12 mouse cellular contexts compared by ENCODE assay signal in the genomic region with DNA sequence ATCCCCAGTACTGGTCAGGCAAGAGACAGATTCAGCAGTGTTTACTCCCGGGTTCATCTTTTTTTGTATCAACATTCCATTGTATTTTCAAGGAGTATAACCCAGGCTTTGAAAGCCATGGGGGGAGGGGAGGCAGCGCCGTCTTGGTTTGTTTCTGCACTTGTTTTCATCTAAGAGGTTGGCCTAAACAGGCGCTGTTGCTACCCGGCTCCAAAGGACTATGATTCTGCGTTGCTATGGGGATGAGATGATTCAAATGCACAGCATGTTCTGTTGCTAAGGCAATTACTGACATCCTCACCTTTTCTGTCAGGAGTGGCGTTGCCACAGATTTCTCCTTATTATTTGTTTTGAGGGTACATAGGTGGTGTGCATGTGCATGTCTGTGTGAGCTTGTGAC. TPM values are rescaled to one million over a fixed set of nuclear protein-coding genes. Genes with fewer than 3 reads are reported as not detected.
DNase-seq lines count a peak whose midpoint lies in the region; ATAC-seq and TF ChIP-seq lines count a peak whose summit lies in the region.
"Had no signal": no experiment of that assay in that cellular context is flagged by ENCODE, and none has a peak within 500 bp of the region (broad histone marks: within the 10 kb centered on the region; RNA-seq: fewer than 3 reads in every experiment).

No protein-coding gene starts in this region.

- no peaks in the 10 kb centered on the region for H3K9me3 ChIP-seq in hindbrain, postnatal 0 days (ENCODE audit: low read length)
- H3K9me3 ChIP-seq: limb, embryonic 15.5 days had no signal

- H3K36me3 ChIP-seq in testis, adult 2 months (ENCODE audit: control insufficient read depth, insufficient read depth, low read length): no peaks in the 10 kb centered on the region
- no peaks in the 10 kb centered on the region for H3K36me3 ChIP-seq in hindbrain, postnatal 0 days (ENCODE audit: insufficient read depth, low read length)
- H3K36me3 ChIP-seq: limb, embryonic 15.5 days had no signal

- ATAC-seq in hindbrain, postnatal 0 days: peak; percentile 72; the same call in 1 of the 2 replicates
- no peak for ATAC-seq in granulocyte monocyte progenitor cell, adult 5-6 weeks (replicated peaks; ENCODE audit: poor library complexity, severe bottlenecking)

- no peak for TF ChIP-seq POLR2A in testis, adult 2 months (IDR thresholded peaks at IDR 0.05; ENCODE audit: control insufficient read depth, low read depth, low read length)

- DNase-seq in testis, postnatal 14 days (ENCODE audit: low spot score): no peak
- peak; percentile 75 for DNase-seq in hindbrain, postnatal 0 days (ENCODE audit: low spot score)
- DNase-seq in left cerebral cortex, postnatal 36 days (ENCODE audit: low spot score in 2 of 2): peak; percentile 31 to 36
- DNase-seq in spleen, postnatal 14 days (ENCODE audit: low spot score in 2 of 2): no peak
- no peak for DNase-seq in kidney, adult 9 months
- DNase-seq in adipocyte (ENCODE audit: low spot score): no peak
- DNase-seq: cerebellum, postnatal 25 days; heart, postnatal 4 days had no signal

- TF ChIP-seq CTCF in testis, adult 2 months (IDR thresholded peaks at IDR 0.05; ENCODE audit: control insufficient read depth, insufficient read depth, insufficient replicate concordance, low read depth, low read length): no peak
- no peak for TF ChIP-seq CTCF in hindbrain, postnatal 0 days (IDR thresholded peaks at IDR 0.05; ENCODE audit: low read depth)

- H3K4me1 ChIP-seq in testis, adult 2 months (ENCODE audit: control insufficient read depth, insufficient read depth, low read length): peaks cover 6% of the 10 kb centered on the region
- H3K4me1 ChIP-seq in hindbrain, postnatal 0 days (ENCODE audit: insufficient read depth, low read length): no peaks in the 10 kb centered on the region
- H3K4me1 ChIP-seq: limb, embryonic 15.5 days had no signal

- H3K27me3 ChIP-seq in testis, adult 2 months (ENCODE audit: control insufficient read depth, insufficient read depth, low read length): no peaks in the 10 kb centered on the region
- H3K27me3 ChIP-seq in hindbrain, postnatal 0 days (ENCODE audit: insufficient read depth, low read length): no peaks in the 10 kb centered on the region
- H3K27me3 ChIP-seq: limb, embryonic 15.5 days had no signal

- no peak overlapping the region for H3K9ac ChIP-seq in hindbrain, postnatal 0 days (replicated peaks; ENCODE audit: low read length)
- H3K9ac ChIP-seq: limb, embryonic 15.5 days had no signal

- H3K27ac ChIP-seq in testis, adult 2 months (ENCODE audit: control insufficient read depth, insufficient read depth, low read depth, low read length): no peak overlapping the region
- H3K27ac ChIP-seq in hindbrain, postnatal 0 days: peak overlapping the region; percentile 66
- H3K27ac ChIP-seq: limb, embryonic 15.5 days had no signal

- WGBS in hindbrain, postnatal 0 days: 13% methylated on average over 7 of the region's 7 CpGs

- intact Hi-C loops in left cerebral cortex, postnatal 36 days (cut with DNase I): no loop called here

- peak overlapping the region; percentile 13; the same call in 1 of the 2 replicates for H3K4me3 ChIP-seq in testis, adult 2 months (ENCODE audit: control insufficient read depth, low read depth, low read length)
- no peak overlapping the region for H3K4me3 ChIP-seq in hindbrain, postnatal 0 days (ENCODE audit: low read length)
- H3K4me3 ChIP-seq: limb, embryonic 15.5 days had no signal

- H3K4me2 ChIP-seq in hindbrain, postnatal 0 days (ENCODE audit: low read depth, low read length): no peak overlapping the region
- H3K4me2 ChIP-seq: limb, embryonic 15.5 days had no signal

RNA-seq across cellular contexts. Expression of a gene that starts 12.8 kb away (rescaled TPM):
- 58.3 and 60.4 TPM in 2 replicates for polyA plus RNA-seq in testis, adult 2 months (2012; rRNA removed)
- total RNA-seq in hindbrain, postnatal 0 days (2014; rRNA removed): 28.0 and 32.7 TPM in 2 replicates
- polyA plus RNA-seq in hindbrain, postnatal 0 days (2015; fragmentation: Nextera tagmentation; extraction: Ambion mirVana): 25.3 and 29.7 TPM in 2 replicates
- total RNA-seq in left cerebral cortex, postnatal 36 days (2021): 10 to 100 TPM; 37.4 to 45.4 TPM
- 41.1 and 42.5 TPM in 2 replicates for total RNA-seq in granulocyte monocyte progenitor cell, adult 5-6 weeks (2014; fragmentation: Nextera tagmentation)
- 33.1 and 37.3 TPM in 2 replicates for total RNA-seq in granulocyte monocyte progenitor cell, adult 5-6 weeks (2017)

RNA-seq across cellular contexts. Expression of a gene that starts 21.8 kb away (rescaled TPM):
- not detected in 2 replicates for polyA plus RNA-seq in testis, adult 2 months (2012; rRNA removed)
- total RNA-seq in hindbrain, postnatal 0 days (2014; rRNA removed): not detected in 2 replicates
- not detected in 2 replicates for polyA plus RNA-seq in hindbrain, postnatal 0 days (2015; fragmentation: Nextera tagmentation; extraction: Ambion mirVana)
- total RNA-seq in left cerebral cortex, postnatal 36 days (2021): under 1 TPM in 1 of 2 experiments, not detected in 1; 0.18 TPM
- total RNA-seq in granulocyte monocyte progenitor cell, adult 5-6 weeks (2014; fragmentation: Nextera tagmentation): 0.19 TPM in 1 of 2 replicates, not detected in the other
- total RNA-seq in granulocyte monocyte progenitor cell, adult 5-6 weeks (2017): not detected in 2 replicates
- total RNA-seq: gastrocnemius, adult 18-20 months; heart, postnatal 4 days had no signal
- polyA plus RNA-seq: limb, embryonic 15.5 days had no signal

RNA-seq across cellular contexts. Expression of a gene that starts 55.0 kb away (rescaled TPM):
- 1.6 and 1.9 TPM in 2 replicates for polyA plus RNA-seq in testis, adult 2 months (2012; rRNA removed)
- total RNA-seq in hindbrain, postnatal 0 days (2014; rRNA removed): 11.8 and 13.3 TPM in 2 replicates
- polyA plus RNA-seq in hindbrain, postnatal 0 days (2015; fragmentation: Nextera tagmentation; extraction: Ambion mirVana): 9.3 and 10.0 TPM in 2 replicates
- 10 to 100 TPM; 13.3 to 13.8 TPM for total RNA-seq in left cerebral cortex, postnatal 36 days (2021)
- 7.9 and 10.9 TPM in 2 replicates for total RNA-seq in granulocyte monocyte progenitor cell, adult 5-6 weeks (2014; fragmentation: Nextera tagmentation)
- total RNA-seq in granulocyte monocyte progenitor cell, adult 5-6 weeks (2017): 10.3 and 14.3 TPM in 2 replicates

RNA-seq across cellular contexts. Expression of a gene that starts 55.2 kb away (rescaled TPM):
- 28.6 and 30.2 TPM in 2 replicates for polyA plus RNA-seq in testis, adult 2 months (2012; rRNA removed)
- total RNA-seq in hindbrain, postnatal 0 days (2014; rRNA removed): 0.11 TPM in 1 of 2 replicates, not detected in the other
- polyA plus RNA-seq in hindbrain, postnatal 0 days (2015; fragmentation: Nextera tagmentation; extraction: Ambion mirVana): not detected in 2 replicates
- not detected for total RNA-seq in left cerebral cortex, postnatal 36 days (2021)
- not detected in 2 replicates for total RNA-seq in granulocyte monocyte progenitor cell, adult 5-6 weeks (2014; fragmentation: Nextera tagmentation)
- not detected in 2 replicates for total RNA-seq in granulocyte monocyte progenitor cell, adult 5-6 weeks (2017)
- total RNA-seq: gastrocnemius, adult 18-20 months; heart, postnatal 4 days had no signal
- polyA plus RNA-seq: limb, embryonic 15.5 days had no signal

Comparison
In these comparisons a context has a peak if more than half of its experiments do, and no peak if none do; other contexts are left out.
1. DNase-seq: peak in hindbrain, postnatal 0 days (single experiment) and left cerebral cortex, postnatal 36 days (2 of 2); none in testis, postnatal 14 days (single experiment), spleen, postnatal 14 days (0 of 2), kidney, adult 9 months (single experiment) and adipocyte (single experiment).